Mouse (Mus musculus) MN1 (cell line): ENCODE data around the gene Pigz.
A peak's percentile ranks its signal among the peaks of the same experiment; 100 is the strongest.

Source experiments
- DNase-seq: peaks from one replicate; pipeline ENCODE4 v3.0.0-alpha.2; 2016; ENCODE audit warnings: low spot score

Pigz gene

DNA sequence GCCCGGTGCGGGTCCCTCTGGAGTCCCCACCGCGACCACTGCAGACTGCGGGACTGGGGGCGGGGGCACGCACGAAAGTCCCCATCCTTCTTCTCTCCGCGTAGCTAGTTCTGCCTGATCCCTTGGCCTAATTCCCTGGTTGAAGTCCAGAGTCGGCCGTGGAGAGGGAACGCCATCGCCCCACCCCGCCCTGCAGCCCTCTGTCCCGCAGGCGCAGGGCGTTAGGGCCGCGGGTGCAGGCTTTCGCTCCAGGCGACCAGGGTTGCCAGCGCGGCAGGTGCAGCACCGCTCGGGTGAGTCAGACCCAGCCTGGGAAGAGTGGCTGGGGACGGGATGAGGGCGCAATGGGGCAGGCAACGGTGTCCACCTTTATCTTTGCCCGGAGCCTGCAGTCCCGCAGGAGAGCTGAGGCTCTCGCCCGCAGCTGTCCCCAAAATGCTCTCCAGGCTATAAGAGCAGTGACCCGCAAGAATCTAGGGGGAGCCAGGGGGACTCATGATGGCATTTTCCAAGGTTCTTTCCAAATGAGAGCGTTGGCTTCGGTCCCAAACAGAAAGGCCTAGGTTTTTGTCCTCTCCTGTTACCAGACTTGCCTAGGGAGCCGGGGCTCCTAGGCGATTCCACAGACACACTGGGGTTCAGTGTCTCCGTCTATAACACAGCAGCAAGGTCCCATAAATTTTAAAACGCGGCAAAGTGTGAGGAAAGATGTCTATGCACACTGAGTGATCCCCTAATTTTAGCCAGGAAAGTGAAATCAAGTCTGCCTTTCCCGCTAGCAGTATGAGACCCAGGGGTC, at the start of gene Pigz:
TSS of gene Pigz (plus strand) at position 101 of the 799 bp plus-strand sequence.
- peak; percentile 66 for DNase-seq

DNA sequence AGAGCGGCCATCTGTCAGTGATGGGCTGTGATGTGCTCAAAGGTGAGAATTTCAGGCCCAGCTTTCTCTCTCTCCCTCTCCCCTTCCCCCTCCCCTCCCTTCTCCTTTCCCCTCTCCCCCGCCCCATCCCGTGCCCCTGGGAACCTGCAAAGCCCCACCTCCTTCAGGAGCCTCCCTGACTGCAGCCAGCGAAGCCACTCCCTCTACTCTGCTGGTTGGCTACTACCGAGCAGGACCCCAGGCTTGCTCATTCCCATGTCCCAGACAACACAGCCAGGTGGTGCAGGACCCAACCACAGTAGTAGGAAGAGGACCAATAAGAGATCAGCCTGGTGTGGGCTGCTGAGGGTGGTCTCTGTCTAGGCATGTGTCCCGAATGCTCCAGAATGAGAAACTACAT, 49.7 kb upstream of the Pigz start:
- peak; percentile 20 for DNase-seq

GRCm38 (mm10) chr16:31890907-31891306, 42.7 kb upstream of the Pigz start:
- no peak for DNase-seq

DNA sequence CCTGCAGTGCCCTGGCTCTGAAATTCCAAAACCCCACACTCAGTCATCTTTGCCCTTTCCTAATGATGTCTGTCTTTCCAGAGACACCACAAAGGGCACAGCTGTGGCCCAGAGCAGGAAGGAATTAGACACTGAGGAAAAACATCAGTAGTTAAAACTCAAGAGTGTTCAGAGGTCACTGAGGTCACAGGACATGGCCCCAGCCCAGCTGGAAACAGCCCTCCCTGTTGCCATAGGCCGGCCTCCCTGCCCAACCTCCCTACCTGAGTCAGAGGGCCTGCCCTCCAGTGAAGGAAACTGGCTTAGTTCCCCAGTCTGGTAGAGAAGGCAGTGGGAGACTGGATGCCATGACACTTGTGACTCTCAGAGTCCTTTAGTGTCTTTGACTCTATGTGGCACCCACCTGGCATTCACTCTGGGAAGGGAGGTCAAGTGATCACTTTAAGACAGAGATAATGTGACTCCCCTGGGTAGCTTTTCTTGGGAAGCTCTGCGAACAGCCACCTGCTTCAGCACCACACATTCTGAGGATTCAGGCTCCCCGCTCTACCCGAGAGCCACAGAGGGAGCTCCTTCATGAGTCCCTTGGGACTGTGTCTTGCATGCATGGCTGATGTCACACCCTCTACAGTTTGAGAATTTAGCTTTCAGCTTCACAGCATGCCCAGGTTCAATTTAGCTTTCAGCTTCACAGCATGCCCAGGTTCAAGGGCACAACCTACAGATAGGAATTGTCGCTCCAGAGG, 40.1 kb upstream of the Pigz start:
- no peak for DNase-seq

- DNase-seq, result peak; percentile 69
Observed at GRCm38 (mm10) chr16:31896971-31897774, 36.5 kb upstream of the Pigz start.

- DNase-seq, result no peak
Observed at GRCm38 (mm10) chr16:31898546-31899326, 34.9 kb upstream of the Pigz start.

DNA sequence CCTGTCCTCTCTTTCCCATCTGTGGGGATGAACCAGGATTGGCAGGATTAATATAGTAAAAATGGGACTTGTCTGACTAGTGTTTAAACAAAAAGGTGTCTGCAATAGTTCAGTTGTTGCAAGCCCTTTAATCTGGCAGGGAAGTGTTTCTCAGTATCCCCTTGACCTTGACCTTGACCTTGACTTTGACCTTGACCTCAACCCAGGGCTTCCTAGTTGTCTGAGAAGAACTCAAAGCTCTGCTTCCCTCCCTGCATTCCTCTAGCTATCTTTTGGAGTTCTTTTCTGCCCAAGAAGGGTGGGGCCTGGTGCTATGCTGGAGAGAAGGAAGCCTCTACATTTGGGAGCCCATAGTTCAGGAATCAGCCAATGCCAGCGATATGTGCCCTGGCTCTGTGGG, 31.8 kb upstream of the Pigz start:
- no peak for DNase-seq

DNA sequence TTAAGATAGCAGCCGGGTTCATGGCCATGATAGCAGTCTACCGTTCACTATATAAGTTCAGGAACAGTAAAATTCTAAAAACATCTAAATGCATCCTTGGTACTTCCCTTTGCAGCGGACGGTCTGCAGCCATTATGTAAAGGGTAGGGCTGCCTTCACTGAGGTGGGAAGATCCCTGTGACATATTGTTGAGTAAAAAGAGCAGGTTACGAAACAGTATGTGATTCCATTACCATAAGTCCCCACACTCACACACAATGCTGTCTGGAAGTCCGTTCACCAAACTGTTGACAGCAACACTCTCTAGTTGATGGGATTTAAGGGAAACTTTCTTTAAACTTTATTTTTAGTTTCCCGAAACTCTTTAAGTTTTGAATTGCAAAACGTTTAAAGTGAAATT, 30.4 kb upstream of the Pigz start:
- no peak for DNase-seq

- DNase-seq, result no peak
Observed at GRCm38 (mm10) chr16:31905331-31905730, 28.3 kb upstream of the Pigz start.

- DNase-seq, result peak; percentile 42
Observed at GRCm38 (mm10) chr16:31905891-31906825, 27.5 kb upstream of the Pigz start.

- peak; percentile 54 for DNase-seq
Observed at GRCm38 (mm10) chr16:31906896-31907295, 26.8 kb upstream of the Pigz start.

DNA sequence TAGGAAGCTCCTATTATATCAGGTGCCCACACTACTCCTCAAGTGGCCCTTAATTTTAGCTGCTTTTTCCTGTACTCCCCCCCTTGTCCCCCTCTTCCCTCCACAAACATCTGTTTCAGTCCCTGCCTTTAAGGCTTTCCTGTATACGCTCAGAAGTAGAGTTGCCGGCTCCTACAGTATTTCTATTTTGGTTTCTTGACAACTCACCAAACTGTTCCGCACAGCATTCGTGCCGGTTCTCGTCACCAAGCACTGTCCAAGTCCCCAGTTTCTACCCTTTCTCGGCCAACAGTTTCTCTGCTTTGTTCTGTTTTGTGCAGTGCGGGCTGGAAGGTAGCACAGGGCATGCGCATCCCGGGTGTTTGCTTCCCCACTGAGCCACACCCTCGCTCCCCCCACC, 24.7 kb upstream of the Pigz start:
- no peak for DNase-seq

DNA sequence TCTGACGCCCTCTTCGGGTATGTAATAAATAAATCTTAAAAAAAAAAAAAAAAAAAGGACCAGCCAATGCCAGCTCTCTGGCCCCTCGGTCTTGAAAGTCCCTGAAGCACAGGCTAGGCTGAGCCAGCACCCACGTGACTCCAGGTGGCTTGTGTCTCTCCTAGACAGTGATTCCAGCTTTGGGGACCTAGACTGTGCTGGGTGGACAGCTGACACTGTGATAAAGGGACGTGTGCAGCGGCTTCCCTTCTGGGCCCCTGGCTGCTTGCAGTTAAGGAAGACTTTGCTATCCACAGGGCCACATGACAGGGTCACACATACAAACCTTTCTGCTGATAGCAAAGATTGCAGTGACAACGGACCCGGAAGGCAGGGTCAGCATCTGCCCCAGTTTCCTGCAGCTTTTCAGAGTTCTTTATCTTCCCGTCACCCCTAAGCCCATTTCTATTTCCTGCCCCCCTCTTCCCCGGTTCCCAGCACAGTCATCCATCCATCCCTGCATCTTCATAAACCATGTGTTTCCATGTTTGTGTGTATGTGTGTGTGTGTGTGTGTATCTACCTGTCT, 23.3 kb upstream of the Pigz start:
- no peak for DNase-seq

DNA sequence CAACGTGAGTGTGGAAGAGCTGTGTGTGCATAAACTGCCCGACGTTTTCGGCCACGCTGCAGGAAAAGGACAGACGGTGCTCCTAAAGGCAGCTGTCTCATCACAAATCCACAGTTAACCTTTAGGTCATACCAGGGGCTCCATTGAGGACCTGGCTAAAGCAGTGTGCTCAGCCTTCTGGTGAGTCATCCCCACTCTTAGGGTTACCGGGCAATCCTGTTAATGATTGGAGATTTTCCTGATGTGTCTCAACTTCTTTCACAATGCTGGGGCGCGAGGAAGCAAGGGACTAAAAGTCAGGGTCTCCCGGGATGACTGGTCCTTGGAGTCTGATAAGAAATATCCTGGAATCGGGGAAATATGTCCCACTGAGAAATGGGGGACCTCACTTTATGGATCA, 15.9 kb upstream of the Pigz start:
- DNase-seq, result no peak

- peak; percentile 83 for DNase-seq
Observed at GRCm38 (mm10) chr16:31918248-31918724, 15.4 kb upstream of the Pigz start.

- DNase-seq, result no peak
Observed at GRCm38 (mm10) chr16:31924368-31924767, 9.3 kb upstream of the Pigz start.

DNA sequence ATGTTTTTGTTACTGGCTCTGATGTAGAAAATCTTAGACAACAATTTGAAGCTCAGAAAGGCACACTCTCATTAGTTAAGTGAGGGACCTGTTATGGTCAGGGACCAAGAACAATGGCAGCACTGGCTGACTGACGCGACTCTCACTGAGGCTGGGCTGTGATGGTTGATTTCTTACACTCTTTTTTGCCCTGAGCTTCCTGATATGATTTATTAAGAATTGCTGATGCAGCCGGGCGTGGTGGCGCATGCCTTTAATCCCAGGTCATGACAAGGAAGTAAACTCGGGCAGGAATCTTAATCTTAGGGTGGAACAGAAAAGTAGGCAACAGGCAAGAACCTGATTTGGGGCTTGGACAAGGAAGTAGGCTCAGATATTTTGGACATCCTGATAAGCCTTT, 7.6 kb upstream of the Pigz start:
- DNase-seq, result no peak

DNA sequence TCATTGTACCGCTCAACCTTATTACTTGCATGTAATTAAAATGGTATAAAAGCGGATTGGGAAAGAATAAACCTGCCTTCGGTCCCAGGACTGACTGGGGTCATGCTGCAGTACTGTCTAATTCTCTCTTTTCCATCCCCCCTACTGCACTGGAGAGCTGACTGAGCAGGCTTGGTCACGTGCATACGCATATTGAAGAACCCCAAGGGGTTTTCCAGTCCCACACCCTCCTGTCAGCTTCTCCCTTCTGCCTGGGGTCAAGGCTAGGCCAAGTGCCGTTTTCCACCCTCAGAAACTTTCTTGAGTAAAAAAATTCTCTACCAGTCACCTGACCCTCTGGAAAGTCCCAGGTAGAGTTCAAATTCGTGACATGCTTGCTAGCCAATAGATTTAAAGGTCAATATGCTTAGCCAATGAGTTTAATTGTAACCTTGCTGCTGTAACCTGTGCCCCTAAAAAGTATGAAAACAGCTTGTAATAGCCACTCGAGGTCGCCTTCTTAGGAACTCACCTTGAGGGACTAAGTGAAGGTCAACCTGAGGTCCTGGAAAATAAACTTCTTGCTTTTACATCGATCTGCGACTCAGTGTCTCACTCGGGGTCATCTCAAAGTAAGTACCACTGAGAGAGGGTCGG, 7.0 kb upstream of the Pigz start:
- DNase-seq, result no peak

DNA sequence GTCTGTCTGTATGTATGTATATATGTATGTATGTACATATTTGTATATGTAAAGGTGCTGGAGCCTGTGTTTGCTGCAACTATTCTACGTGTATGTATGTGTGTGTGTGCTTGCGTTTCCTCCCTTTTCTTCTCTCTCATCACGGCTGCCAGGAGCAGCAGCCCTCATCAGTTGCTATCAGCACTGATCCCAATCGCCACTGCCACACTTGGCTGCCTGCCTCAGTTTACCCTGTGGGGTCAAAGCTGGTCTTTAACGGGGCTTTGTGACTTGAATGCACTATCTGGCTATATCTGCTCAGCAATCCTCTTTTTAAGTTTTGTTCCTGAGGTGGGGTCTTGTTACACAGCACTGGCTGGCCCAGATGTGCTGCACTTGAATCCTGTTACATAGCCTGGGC, 6.2 kb upstream of the Pigz start:
- no peak for DNase-seq

DNA sequence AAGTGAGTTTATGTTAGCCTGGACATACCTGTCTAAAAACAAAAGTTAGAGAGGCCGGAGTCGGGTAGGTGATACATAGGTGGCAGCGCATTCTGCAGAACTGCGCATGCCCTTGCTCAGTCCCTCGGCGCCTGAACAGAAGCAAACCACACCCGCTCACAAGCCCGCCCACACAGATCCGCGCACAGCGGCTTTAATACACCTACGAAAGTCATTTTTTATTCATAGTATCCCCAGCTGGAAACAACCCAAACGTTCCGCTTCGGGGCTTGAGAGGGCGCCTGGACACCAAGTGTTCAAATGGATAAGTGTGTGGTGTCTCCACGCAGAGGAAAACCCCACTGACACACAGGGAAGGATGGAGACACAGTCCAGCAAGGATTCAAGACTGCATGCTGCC, 2.3 kb upstream of the Pigz start:
- peak; percentile 18 for DNase-seq
